Mouse (Mus musculus) lung, embryonic 14.5 days (tissue): ENCODE measurements around the gene Tamm41. TPM values are rescaled to one million over a fixed set of nuclear protein-coding genes. Genes with fewer than 3 reads are reported as not detected.

Experiments used
- ATAC-seq: fragments of 200-750 bp; cut with Nextera tagmentation; 2 replicates; pipeline ENCODE4 v1.8.0; 2017; ENCODE audit warnings: mild to moderate bottlenecking, moderate TSS enrichment, moderate library complexity; ENCODE audit not compliant: insufficient read depth
- DNase-seq: peaks from one replicate; pipeline ENCODE4 v3.0.0-alpha.2; 2015
- H3K27ac ChIP-seq: fragments of 300-500 bp; sonication (generic); 2 replicates; pipeline ENCODE4 v1.5.1; 2014; ENCODE audit warnings: low read depth, mild to moderate bottlenecking, moderate library complexity
- H3K27me3 ChIP-seq: fragments of 300-500 bp; sonication (generic); 2 replicates; pipeline ENCODE4 v1.6.1; 2014; ENCODE audit warnings: low read length, control low read depth; ENCODE audit not compliant: insufficient read depth
- H3K36me3 ChIP-seq: fragments of 300-500 bp; sonication (generic); 2 replicates; pipeline ENCODE4 v1.6.1; 2014; ENCODE audit warnings: control low read depth; ENCODE audit not compliant: insufficient read depth
- H3K4me1 ChIP-seq: fragments of 300-500 bp; sonication (generic); 2 replicates; pipeline ENCODE4 v1.6.1; 2014; ENCODE audit warnings: antibody characterized with exemption, control low read depth; ENCODE audit not compliant: insufficient read depth
- H3K4me2 ChIP-seq: fragments of 300-500 bp; sonication (generic); 2 replicates; pipeline ENCODE4 v1.6.1; 2014; ENCODE audit warnings: mild to moderate bottlenecking
- H3K4me3 ChIP-seq: fragments of 300-500 bp; sonication (generic); 2 replicates; pipeline ENCODE4 v1.5.1; 2014; ENCODE audit warnings: low read depth, low read length
- H3K9ac ChIP-seq: fragments of 300-500 bp; sonication (generic); 2 replicates; pipeline ENCODE4 v1.6.1; 2014
- H3K9me3 ChIP-seq: fragments of 300-500 bp; sonication (generic); 2 replicates; pipeline ENCODE4 v1.6.1; 2016; ENCODE audit warnings: low read depth, low read length, control low read depth
- CTCF ChIP-seq: IDR thresholded peaks from 2 replicates; pipeline ENCODE4 v1.5.1; 2016; ENCODE audit warnings: antibody characterized with exemption, low read depth
- WGBS: fragments of 180-500 bp; shearing (Covaris S2); extraction: QIAGEN DNeasy Blood & Tissue Kit; methylation state at CpG from one replicate; pipeline ENCODE4 v1.1.7; 2014; 5-methylcytosine and 5-hydroxymethylcytosine counted together
- polyA plus RNA-seq: library from polyadenylated mRNA; unstranded; fragments of >200 nt; fragmentation: Nextera tagmentation; extraction: Ambion mirVana; gene quantifications from 2 replicates; pipeline ENCODE4 v1.2.1, GENCODE M21; 2014

The Tamm41 gene
- polyA plus RNA-seq, 1 experiment from 2014 or later = 76.7 TPM

- no peak for TF ChIP-seq CTCF
These were observed 74.0 kb downstream of the Tamm41 start for GRCm38 (mm10) chr6:114963636-114964035.

DNA sequence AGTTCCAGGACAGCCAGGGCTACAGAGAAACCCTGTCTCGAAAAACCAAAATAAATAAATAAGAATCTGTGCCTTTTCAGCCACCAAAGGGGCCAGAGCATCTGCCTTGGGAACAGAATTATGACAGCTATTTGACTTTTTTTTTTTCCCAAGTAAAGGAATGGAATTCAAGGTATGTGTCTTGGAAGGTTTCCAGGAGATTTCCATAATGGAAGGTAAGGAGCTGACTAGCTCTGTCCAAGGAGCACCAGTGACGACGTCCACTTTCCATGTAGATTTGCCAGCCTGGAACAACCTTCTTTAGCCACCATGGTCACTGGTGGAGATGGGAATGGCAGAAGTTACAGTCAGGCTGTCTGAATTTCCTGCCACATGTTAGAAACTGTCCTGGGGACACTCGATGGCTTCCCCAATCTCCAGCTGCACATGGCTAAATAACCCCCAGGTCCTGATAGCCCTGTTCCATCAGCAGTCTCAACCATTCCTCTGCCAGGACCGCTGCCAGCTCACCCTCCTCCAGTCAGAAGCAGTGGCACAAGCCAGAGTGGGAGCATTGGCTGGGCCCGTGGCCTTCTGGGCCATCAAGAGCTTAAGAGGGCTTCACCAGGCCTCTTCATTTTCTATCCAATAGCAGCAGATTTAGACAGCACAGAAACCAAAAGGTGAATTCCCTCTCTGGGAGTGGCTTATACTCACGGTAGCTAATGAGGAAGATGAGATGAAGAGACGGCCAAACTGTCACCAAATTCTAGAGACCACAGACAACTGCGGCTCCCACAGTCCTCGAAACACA, 76.2 kb downstream of the Tamm41 start:
- no peak for TF ChIP-seq CTCF
- no peaks in the 10 kb centered on the region for H3K27me3 ChIP-seq
- peak overlapping the region; percentile 16; the same call in 1 of the 2 replicates for H3K27ac ChIP-seq
- WGBS = 61% methylated on average over 10 of the region's 10 CpGs
- H3K9ac ChIP-seq = no peak overlapping the region
- 0 out of 2 replicates have a peak overlapping the region, but pooled peaks have one; percentile 4 for H3K4me2 ChIP-seq
- H3K9me3 ChIP-seq = no peaks in the 10 kb centered on the region
- H3K4me1 ChIP-seq = peaks cover 19% of the 10 kb centered on the region
- H3K4me3 ChIP-seq = no peak overlapping the region
- ATAC-seq = no peak; the same call in 1 of the 2 replicates
- H3K36me3 ChIP-seq = no peaks in the 10 kb centered on the region
- peak; percentile 71 for DNase-seq

More at GRCm38 (mm10) chr6:114963636-114964035, 74.0 kb downstream of the Tamm41 start:
- DNase-seq = peak; percentile 34
- Histone ChIP-seq H3K4me1 (peaks cover 10% of the 10 kb centered on the region; the same call in 1 of the 2 replicates), H3K27ac (0 out of 2 replicates have a peak overlapping the region, but pooled peaks have one; percentile 26), H3K36me3 (no peaks in the 10 kb centered on the region), H3K4me3 (no peak overlapping the region), H3K27me3 (peaks cover 10% of the 10 kb centered on the region; the same call in 1 of the 2 replicates), H3K9ac (no peak overlapping the region), H3K9me3 (no peaks in the 10 kb centered on the region), H3K4me2 (no peak overlapping the region)
- WGBS = 53% methylated on average over 5 of the region's 5 CpGs
- ATAC-seq = peak; percentile 33; the same call in 1 of the 2 replicates

DNA sequence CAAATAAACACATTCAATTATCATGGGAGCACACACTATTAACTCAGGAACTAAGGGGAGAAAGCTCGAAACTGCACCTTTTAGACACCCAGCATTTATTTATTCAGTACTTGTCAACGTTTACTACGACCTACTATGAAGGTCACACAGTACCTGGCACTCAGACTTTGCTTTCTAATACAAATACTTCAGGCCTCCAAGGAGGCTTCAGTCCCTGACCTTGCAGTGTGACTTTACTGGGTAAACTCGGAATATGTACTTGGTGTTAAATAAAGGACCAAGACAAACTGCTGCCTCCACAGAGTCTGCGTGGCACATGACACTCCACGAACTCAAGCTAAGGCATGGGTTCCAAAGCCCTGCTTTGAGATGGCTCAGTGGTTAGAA, 78.7 kb downstream of the Tamm41 start:
- Histone ChIP-seq H3K27me3 (no peaks in the 10 kb centered on the region), H3K27ac (no peak overlapping the region), H3K4me3 (no peak overlapping the region), H3K4me2 (0 out of 2 replicates have a peak overlapping the region, but pooled peaks have one; percentile 12), H3K4me1 (peaks cover 15% of the 10 kb centered on the region; the same call in 1 of the 2 replicates), H3K9ac (no peak overlapping the region), H3K9me3 (no peaks in the 10 kb centered on the region), H3K36me3 (no peaks in the 10 kb centered on the region)
- TF ChIP-seq CTCF = no peak
- 52% methylated on average over 6 of the region's 6 CpGs for WGBS
- DNase-seq (peak; percentile 40), ATAC-seq (peak; percentile 70; the same call in 1 of the 2 replicates)

- WGBS = 52% methylated on average over 10 of the region's 10 CpGs
- no peak for ATAC-seq
These were observed 79.2 kb downstream of the Tamm41 start for GRCm38 (mm10) chr6:114958249-114959011.

GRCm38 (mm10) chr6:114957756-114958155, 79.9 kb downstream of the Tamm41 start:
- no peak overlapping the region for H3K27ac ChIP-seq
- DNase-seq (no peak), ATAC-seq (no peak)
- 52% methylated on average over 12 of the region's 12 CpGs for WGBS
- 0 out of 2 replicates have a peak overlapping the region, but pooled peaks have one; percentile 10 for H3K4me2 ChIP-seq
- peaks cover 10% of the 10 kb centered on the region; the same call in 1 of the 2 replicates for H3K4me1 ChIP-seq
- H3K4me3 ChIP-seq = no peak overlapping the region
- no peak for TF ChIP-seq CTCF
- no peaks in the 10 kb centered on the region for H3K9me3 ChIP-seq
- H3K9ac ChIP-seq = no peak overlapping the region
- H3K36me3 ChIP-seq = no peaks in the 10 kb centered on the region
- no peaks in the 10 kb centered on the region for H3K27me3 ChIP-seq

More at GRCm38 (mm10) chr6:114958249-114959011, 79.2 kb downstream of the Tamm41 start:
- H3K4me1 ChIP-seq = peaks cover 15% of the 10 kb centered on the region; the same call in 1 of the 2 replicates
- no peak overlapping the region for H3K9ac ChIP-seq
- H3K4me3 ChIP-seq = no peak overlapping the region
- H3K36me3 ChIP-seq = no peaks in the 10 kb centered on the region
- peak; percentile 28 for DNase-seq
- 0 out of 2 replicates have a peak overlapping the region, but pooled peaks have one; percentile 12 for H3K4me2 ChIP-seq
- H3K9me3 ChIP-seq = no peaks in the 10 kb centered on the region
- no peak for TF ChIP-seq CTCF
- H3K27me3 ChIP-seq = no peaks in the 10 kb centered on the region
- no peak overlapping the region for H3K27ac ChIP-seq

- H3K4me3 ChIP-seq = no peak overlapping the region
- no peaks in the 10 kb centered on the region for H3K27me3 ChIP-seq
- no peaks in the 10 kb centered on the region for H3K36me3 ChIP-seq
- no peak overlapping the region for H3K4me2 ChIP-seq
- H3K9me3 ChIP-seq = no peaks in the 10 kb centered on the region
- no peak for DNase-seq
- no peak overlapping the region for H3K27ac ChIP-seq
- 71% methylated on average over 5 of the region's 5 CpGs for WGBS
- no peak for ATAC-seq
- no peak for TF ChIP-seq CTCF
- H3K4me1 ChIP-seq = peaks cover 10% of the 10 kb centered on the region; the same call in 1 of the 2 replicates
- no peak overlapping the region for H3K9ac ChIP-seq
These were observed 83.2 kb downstream of the Tamm41 start for GRCm38 (mm10) chr6:114954496-114954895.

Other genes starting within 250 kb of the Tamm41 start
- 101 and 111 TPM in 2 replicates for gene Vgll4, start 67.9 kb downstream of the Tamm41 start, polyA plus RNA-seq
- 0.72 and 1.7 TPM in 2 replicates for gene Syn2, start 97.0 kb upstream of the Tamm41 start, polyA plus RNA-seq
- not detected in 2 replicates for gene Gm17482, start 189.5 kb upstream of the Tamm41 start, polyA plus RNA-seq
- 1.1 and 2.3 TPM in 2 replicates for gene Timp4, start 214.3 kb upstream of the Tamm41 start, polyA plus RNA-seq